Mouse (Mus musculus) kidney, adult 9 months (tissue): ENCODE measurements around the gene Gm21725.
"Not testable (repeated sequence)": the region's sequence is repeated elsewhere in the genome, so short reads cannot be mapped to it uniquely, and the experiment has no call there.

Source experiments
- DNase-seq: peaks from one replicate; pipeline ENCODE4 v3.0.0; 2022

Gene Gm21725

GRCm38 (mm10) chrY:13348963-13349362, at the start of gene Gm21725:
TSS of gene Gm21725 (minus strand) at chrY:13349063.
- DNase-seq, result not testable (repeated sequence)
